Mouse (Mus musculus) cerebellum, adult 2 months (tissue): ENCODE measurements around the gene Lca5l.

ENCODE experiments used
- CTCF ChIP-seq: fragments of 200-500 bp; IDR thresholded peaks from 2 replicates; pipeline ENCODE4 v1.5.1; 2011; ENCODE audit warnings: low read depth, mild to moderate bottlenecking, control low read depth, low read length, moderate library complexity, borderline replicate concordance; ENCODE audit not compliant: insufficient read depth
- POLR2A ChIP-seq: fragments of 200-500 bp; IDR thresholded peaks from 2 replicates; pipeline ENCODE4 v1.6.1; 2011; ENCODE audit warnings: low read length, control low read depth, borderline replicate concordance; ENCODE audit not compliant: insufficient read depth

GRCm38 (mm10) chr16:96161336-96161735, 30.7 kb downstream of the Lca5l start:
- TF ChIP-seq CTCF (no peak), POLR2A (no peak)
